17 mouse cellular contexts compared by ENCODE assay signal in genomic region chr4:63355877-63356665, GRCm38 (mm10). TPM values are rescaled to one million over a fixed set of nuclear protein-coding genes. Genes with fewer than 3 reads are reported as not detected.
A peak's percentile ranks its signal among the peaks of the same experiment; 100 is the strongest.
DNase-seq lines count a peak whose midpoint lies in the region; ATAC-seq lines count a peak whose summit lies in the region.
"Had no signal": no experiment of that assay in that cellular context is flagged by ENCODE, and none has a peak within 500 bp of the region (broad histone marks: within the 10 kb centered on the region; RNA-seq: fewer than 3 reads in every experiment).

Gene Orm3, plus strand, starts transcription at chr4:63356162.

- peak; percentile 43 for DNase-seq in left cerebral cortex, postnatal 4 days
- no peak for DNase-seq in left cerebral cortex, adult 11 months (ENCODE audit: low spot score)
- DNase-seq in adrenal gland, adult 18-20 months (ENCODE audit: low spot score in 2 of 2): peak in 1 of 2 experiments; percentile 16
- DNase-seq in lung, postnatal 36 days: peak; percentile 53
- no peak for DNase-seq in thymus, postnatal 10 days (ENCODE audit: low spot score in 2 of 2)
- DNase-seq in ovary, postnatal 36 days (ENCODE audit: low spot score): no peak
- DNase-seq in frontal cortex, postnatal 25 days (ENCODE audit: low spot score in 2 of 2): no peak
- DNase-seq: cerebellum, adult 11 months; kidney, postnatal 25 days; right cerebral cortex, postnatal 25 days had no signal

- ATAC-seq in heart, embryonic 13.5 days (ENCODE audit: extremely low read depth, insufficient number of reproducible peaks, low FRiP score, low TSS enrichment): no peak
- ATAC-seq: forebrain, embryonic 15.5 days had no signal

- 72% methylated on average over 4 of the region's 4 CpGs for WGBS in heart, embryonic 13.5 days

- intact Hi-C loops in left cerebral cortex, postnatal 4 days (cut with DNase I): no loop called here

- H3K36me3 ChIP-seq in heart, embryonic 13.5 days: no peaks in the 10 kb centered on the region
- H3K36me3 ChIP-seq: embryonic facial prominence, embryonic 13.5 days; forebrain, embryonic 15.5 days; neural tube, embryonic 13.5 days had no signal

- H3K27ac ChIP-seq in heart, embryonic 13.5 days (replicated peaks): 0 out of 2 replicates have a peak within 1 kb of the TSS, but pooled peaks have one; percentile 12
- H3K27ac ChIP-seq: embryonic facial prominence, embryonic 13.5 days; forebrain, embryonic 15.5 days; neural tube, embryonic 13.5 days had no signal

- peaks cover 12% of the 10 kb centered on the region for H3K4me1 ChIP-seq in heart, embryonic 13.5 days
- H3K4me1 ChIP-seq: embryonic facial prominence, embryonic 13.5 days; forebrain, embryonic 15.5 days had no signal

- H3K4me2 ChIP-seq in heart, embryonic 13.5 days: no peak within 1 kb of the TSS
- H3K4me2 ChIP-seq: embryonic facial prominence, embryonic 13.5 days; forebrain, embryonic 15.5 days; neural tube, embryonic 13.5 days had no signal

- H3K9me3 ChIP-seq in heart, embryonic 13.5 days: no peaks in the 10 kb centered on the region
- H3K9me3 ChIP-seq: embryonic facial prominence, embryonic 13.5 days; forebrain, embryonic 15.5 days; neural tube, embryonic 13.5 days had no signal

- no peak within 1 kb of the TSS for H3K9ac ChIP-seq in heart, embryonic 13.5 days
- H3K9ac ChIP-seq: embryonic facial prominence, embryonic 13.5 days; forebrain, embryonic 15.5 days; neural tube, embryonic 13.5 days had no signal

- H3K27me3 ChIP-seq in heart, embryonic 13.5 days (replicated peaks): no peaks in the 10 kb centered on the region; the same call in 1 of the 2 replicates
- H3K27me3 ChIP-seq: embryonic facial prominence, embryonic 13.5 days; forebrain, embryonic 15.5 days; neural tube, embryonic 13.5 days had no signal

- no peak within 1 kb of the TSS for H3K4me3 ChIP-seq in heart, embryonic 13.5 days
- H3K4me3 ChIP-seq: embryonic facial prominence, embryonic 13.5 days; forebrain, embryonic 15.5 days; neural tube, embryonic 13.5 days had no signal

RNA-seq across cellular contexts. Expression of gene Orm3, which starts in this region (rescaled TPM):
- total RNA-seq in left cerebral cortex, postnatal 4 days (2021): not detected
- 10 to 100 TPM; 12.2 to 13.7 TPM for total RNA-seq in adrenal gland, adult 18-20 months (2021)
- polyA plus RNA-seq in heart, embryonic 13.5 days (2015; fragmentation: Nextera tagmentation; extraction: Ambion mirVana): not detected in 2 replicates
- polyA plus RNA-seq: embryonic facial prominence, embryonic 13.5 days; forebrain, embryonic 15.5 days; heart, embryonic 14.5 days; limb, embryonic 11.5 days; neural tube, embryonic 13.5 days; testis, adult 2 months had no signal

Comparison
In these comparisons a context has a peak if more than half of its experiments do, and no peak if none do; other contexts are left out.
1. RNA of gene Orm3 (total RNA-seq): 12.2 to 13.7 TPM in adrenal gland, adult 18-20 months; not detected in left cerebral cortex, postnatal 4 days; every median in the first group is over 10 times any median in the second.
2. Peak in DNase-seq in left cerebral cortex, postnatal 4 days; RNA of the gene not detected or under 1 TPM.